Mouse (Mus musculus): ENCODE results near the gene Atp8a2. TPM values are rescaled to one million over a fixed set of nuclear protein-coding genes. Genes with fewer than 3 reads are reported as not detected.

Gene Atp8a2
- polyA plus RNA-seq, 1 experiment from 2014 or later = 1.2 TPM

- Histone ChIP-seq H3K27ac (no peak overlapping the region), H3K36me3 (peaks cover 68% of the 10 kb centered on the region), H3K27me3 (no peaks in the 10 kb centered on the region), H3K4me1 (peaks cover 5% of the 10 kb centered on the region), H3K4me2 (no peak overlapping the region), H3K9me3 (replicated peaks) (no peaks in the 10 kb centered on the region), H3K9ac (no peak overlapping the region), H3K4me3 (replicated peaks) (no peak overlapping the region)
- WGBS = 70% methylated on average over 8 of the region's 8 CpGs
- no peak for ATAC-seq (replicated peaks; ENCODE audit: low FRiP score)
Observed at GRCm38 (mm10) chr14:59591901-59592300, 605.1 kb downstream of the Atp8a2 start.

GRCm38 (mm10) chr14:59590614-59591013 is 606.4 kb downstream of the Atp8a2 start:
- no peak overlapping the region for H3K4me3 ChIP-seq (replicated peaks)
- no peak overlapping the region for H3K27ac ChIP-seq
- H3K4me2 ChIP-seq = no peak overlapping the region
- H3K36me3 ChIP-seq = peaks cover 78% of the 10 kb centered on the region
- H3K4me1 ChIP-seq = no peaks in the 10 kb centered on the region
- no peak overlapping the region for H3K9ac ChIP-seq
- no peaks in the 10 kb centered on the region for H3K9me3 ChIP-seq (replicated peaks)
- 76% methylated on average over 1 of the region's 1 CpGs for WGBS
- H3K27me3 ChIP-seq = no peaks in the 10 kb centered on the region
- ATAC-seq (replicated peaks; ENCODE audit: low FRiP score) = no peak

MicroRNAs within 50 kb of the gene (microRNA counts, 519-probe panel; counts per million panel counts)
- 31.7 counts per million for microRNA mmu-miR-719

Small RNAs within 50 kb of the gene (microRNA-seq; reads per million reads assigned to microRNA genes)
- gene Mir719 = not detected

Other genes with a start within 250 kb of the Atp8a2 start
- gene Nupl1, start 54.3 kb upstream of the Atp8a2 start, polyA plus RNA-seq (2015; fragmentation: Nextera tagmentation; extraction: Ambion mirVana) = not detected in 2 replicates
- gene Gm49336, start 54.3 kb upstream of the Atp8a2 start, polyA plus RNA-seq (2015; fragmentation: Nextera tagmentation; extraction: Ambion mirVana) = 48.1 and 50.6 TPM in 2 replicates
- 28.4 and 30.8 TPM in 2 replicates for gene Mtmr6, start 68.0 kb upstream of the Atp8a2 start, polyA plus RNA-seq (2015; fragmentation: Nextera tagmentation; extraction: Ambion mirVana)
- gene Amer2, start 176.1 kb upstream of the Atp8a2 start, polyA plus RNA-seq (2015; fragmentation: Nextera tagmentation; extraction: Ambion mirVana) = 2.6 and 2.8 TPM in 2 replicates

Data from kidney, embryonic 15.5 days (tissue).